Mouse (Mus musculus): Measurements from ENCODE around the gene Pram1.
"Not testable (repeated sequence)": the region's sequence is repeated elsewhere in the genome, so short reads cannot be mapped to it uniquely, and the experiment has no call there.

Pram1 gene

DNA sequence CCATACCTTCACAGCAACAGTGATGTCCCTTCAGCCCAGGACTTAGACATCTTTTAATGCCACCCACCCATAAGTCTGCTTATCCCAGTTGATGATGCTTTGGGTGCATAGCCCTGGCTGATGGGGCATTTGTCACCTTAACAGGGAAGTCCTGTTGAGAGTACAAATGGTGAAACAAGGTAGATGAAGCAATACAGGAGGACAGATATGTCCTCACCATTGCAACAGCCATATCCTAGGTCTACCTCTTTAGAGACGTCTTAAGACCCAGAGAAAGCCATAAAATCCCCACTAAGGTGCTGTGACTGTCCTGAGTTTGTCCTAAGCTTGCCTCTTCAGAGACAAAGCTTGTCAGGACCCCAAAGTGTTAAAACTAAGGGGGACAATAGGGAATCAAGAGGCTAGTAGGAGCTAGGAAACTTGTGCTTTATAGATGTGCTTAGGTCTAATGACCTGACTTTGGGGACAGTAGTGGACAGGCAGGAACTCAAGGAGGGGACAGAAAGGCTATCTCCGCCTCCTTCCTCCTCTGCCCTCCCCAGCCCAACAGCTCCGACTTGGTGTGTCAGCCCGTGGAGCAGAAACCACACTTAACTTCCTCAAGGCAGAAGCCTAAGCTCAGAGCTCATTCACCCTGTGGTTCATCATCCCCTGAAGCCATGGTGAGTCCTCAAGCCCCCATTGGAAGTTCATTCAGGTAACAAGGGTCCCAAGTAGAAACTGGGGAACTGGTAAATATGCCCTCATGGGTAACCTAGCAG lies at the start of gene Pram1:
TSS of gene Pram1 (plus strand) at position 541 of the 761 bp plus-strand sequence.
- no peak for DNase-seq (ENCODE audit: low read depth, low spot score)

DNA sequence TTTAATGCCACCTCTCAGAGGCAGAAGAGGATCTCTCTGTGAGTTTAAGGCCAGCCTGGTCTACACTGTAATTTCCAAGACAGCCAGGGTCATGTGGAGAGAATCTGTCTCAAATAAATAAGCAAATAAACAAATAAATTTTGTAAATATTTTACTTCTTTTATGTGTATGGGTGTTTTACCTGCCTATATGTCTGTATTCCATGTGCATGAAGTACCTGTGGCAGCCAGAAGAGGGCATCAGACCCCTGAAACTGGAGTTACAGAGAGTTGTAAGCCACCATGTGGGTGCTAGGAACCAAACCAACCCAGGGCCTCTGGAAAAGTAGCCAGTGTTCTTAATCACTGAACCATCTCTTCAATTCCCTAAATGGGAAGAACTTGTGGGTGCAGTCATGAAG lies 40.6 kb upstream of the Pram1 start:
- no peak for DNase-seq (ENCODE audit: low read depth, low spot score)

DNA sequence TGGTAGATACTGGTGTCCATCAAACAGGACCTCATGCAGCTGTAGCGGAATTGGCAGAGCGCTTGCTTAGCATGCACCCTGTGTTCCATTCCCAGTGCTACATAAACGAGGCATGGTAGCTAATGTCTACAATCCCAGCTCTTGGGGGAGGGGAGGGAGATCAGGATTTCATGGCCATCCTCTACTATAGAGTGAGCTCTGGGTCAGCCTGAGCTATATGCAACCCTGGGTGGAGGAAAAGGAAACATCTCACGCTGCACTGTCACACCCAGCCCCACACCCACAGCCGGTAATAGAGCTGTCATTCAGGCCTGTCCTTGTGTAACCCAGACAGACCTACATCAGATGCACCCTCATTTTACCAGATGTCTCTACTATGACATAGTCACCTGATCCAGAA lies 39.4 kb upstream of the Pram1 start:
- no peak for DNase-seq (ENCODE audit: low read depth, low spot score)

DNA sequence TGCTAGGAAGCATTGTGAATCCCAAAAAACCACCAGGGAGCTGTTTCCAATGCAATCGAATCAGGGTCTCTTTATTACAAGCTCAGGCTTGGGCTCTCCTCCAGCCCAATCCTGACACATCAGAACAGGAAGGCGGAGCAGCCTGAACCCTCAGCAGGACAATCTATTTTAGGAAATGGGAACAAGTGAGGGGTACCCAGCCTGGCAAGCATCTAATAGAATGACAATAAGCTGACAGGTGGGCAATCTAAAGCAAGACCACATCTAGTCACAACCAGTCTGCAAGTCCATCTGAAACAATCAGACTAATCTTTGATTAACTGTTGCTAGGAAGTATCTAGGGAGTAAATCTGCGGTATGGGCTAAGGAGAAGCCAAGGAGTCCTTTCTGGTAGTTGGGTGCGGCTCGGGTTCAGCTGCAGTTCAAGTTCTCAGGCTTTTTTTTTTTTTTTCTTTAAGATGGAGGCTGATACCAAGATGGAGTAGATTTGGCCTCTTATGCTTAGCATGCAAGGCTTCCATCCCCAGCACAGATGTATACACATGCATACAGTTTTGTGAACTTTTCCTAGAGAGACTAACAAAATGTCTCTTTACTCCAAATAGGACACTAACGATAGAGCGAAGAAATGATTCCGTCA lies 37.9 kb upstream of the Pram1 start:
- DNase-seq (ENCODE audit: low read depth, low spot score), result no peak

DNA sequence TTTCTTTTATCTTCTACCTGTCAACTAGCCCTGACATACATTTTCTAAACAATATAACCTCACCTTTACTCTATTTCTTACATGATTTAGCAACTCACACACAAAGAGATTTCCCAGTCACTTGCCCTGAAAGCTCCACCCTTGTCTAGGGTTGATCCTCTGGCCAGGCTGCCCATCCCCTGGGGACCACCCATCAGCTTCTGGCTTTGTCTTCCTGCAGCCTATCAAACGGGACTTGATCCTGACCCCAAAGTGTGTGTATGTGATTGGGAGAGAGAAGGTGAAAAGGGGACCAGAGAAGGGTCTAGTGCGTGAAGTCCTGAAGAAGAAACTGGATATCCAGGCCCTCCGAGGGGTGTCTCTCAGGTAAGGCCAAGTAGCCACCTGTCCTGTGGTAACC lies 37.0 kb upstream of the Pram1 start:
- no peak for DNase-seq (ENCODE audit: low read depth, low spot score)

DNA sequence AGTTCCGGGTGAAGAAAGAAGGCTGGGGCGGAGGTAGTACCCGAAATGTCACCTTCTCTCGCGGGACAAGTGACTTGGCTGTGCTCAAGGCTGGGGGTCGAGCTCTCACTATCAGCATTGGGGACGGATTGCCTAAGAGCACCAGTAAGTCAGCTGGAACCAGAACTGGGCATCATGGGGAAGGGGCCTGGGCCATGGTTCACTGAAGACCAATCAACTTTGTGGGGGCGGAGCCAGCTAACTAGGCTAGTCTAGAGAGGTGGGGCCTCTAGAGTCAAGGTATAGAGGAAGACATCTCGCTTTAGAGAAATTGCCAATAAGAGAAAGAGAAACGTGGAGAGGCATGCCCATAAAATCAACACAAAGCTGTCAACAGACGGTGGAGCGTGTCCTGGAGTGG lies 35.9 kb upstream of the Pram1 start:
- no peak for DNase-seq (ENCODE audit: low read depth, low spot score)

DNA sequence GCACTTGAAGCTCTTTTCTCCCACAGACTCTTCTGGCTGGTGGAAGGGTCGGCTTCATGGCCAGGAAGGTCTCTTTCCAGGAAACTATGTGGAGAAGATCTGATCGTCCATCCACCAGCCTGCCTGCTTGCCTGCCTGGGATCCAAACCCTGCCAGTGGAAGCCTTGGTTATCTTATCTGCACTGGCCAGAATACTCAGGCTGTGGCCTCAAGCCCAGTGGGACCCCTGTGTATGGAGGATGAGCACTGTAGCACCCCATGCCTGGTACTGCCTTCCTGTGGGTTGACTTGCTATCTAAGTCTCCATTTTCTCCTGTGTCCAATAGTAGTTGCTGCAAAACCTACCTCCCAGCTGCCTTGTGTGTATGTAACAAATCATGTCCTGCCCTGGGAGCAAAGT lies 30.6 kb upstream of the Pram1 start:
- no peak for DNase-seq (ENCODE audit: low read depth, low spot score)

DNA sequence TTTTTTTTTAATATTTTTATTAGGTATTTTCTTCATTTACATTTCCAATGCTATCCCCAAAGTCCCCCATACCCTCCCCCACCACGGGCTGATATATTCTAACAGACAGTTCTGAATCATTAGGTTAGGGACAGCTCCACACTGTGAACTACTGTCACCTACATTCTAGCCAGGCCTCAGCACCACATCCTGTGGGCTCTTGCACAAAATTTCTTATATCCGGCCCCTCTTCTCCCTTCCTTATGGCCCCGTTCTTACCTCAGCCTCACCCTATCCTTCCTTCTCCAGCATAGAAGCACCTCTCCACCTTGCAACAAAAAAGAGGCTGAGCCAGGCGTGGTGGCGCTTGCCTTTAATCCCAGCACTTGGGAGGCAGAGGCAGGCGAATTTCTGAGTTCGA lies 27.3 kb upstream of the Pram1 start:
- no peak for DNase-seq (ENCODE audit: low read depth, low spot score)

DNA sequence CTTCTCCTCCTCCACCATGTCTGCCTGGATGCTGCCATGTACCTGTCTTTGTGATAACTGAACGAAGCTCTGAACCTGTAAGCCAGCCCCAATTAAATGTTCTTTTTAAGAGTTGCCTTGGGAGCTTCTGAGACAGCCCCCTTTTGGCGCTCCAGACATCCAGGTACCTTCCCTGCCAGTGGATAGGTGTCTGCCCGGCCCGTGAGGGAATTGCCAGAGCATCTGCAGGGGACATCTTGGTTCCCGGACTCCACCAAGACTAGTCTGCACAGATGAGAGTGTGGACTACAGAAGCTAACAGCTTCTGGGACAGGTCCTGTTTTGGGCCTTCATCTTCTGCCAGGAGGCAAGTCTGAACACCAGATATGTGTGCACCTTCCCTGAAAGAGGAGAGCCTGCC lies 24.1 kb upstream of the Pram1 start:
- DNase-seq (ENCODE audit: low read depth, low spot score), result not testable (repeated sequence)

DNA sequence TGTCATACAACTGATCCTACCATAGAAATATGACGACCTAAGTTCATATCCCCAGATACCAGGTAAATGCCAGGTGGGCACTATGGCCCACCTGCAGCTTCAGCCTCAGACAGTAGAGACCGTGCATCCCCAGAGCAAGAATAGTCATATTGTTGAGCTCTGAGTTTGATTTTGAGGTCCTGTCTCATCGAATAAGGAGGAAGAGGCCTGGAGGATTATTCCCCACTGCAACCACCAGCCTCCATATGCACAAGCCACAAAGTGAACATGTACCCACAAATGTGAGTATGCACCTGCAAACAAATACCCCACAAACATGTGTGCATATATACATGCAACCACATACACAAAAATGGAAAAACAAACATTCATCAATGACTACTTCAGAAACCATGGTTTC lies 10.6 kb upstream of the Pram1 start:
- no peak for DNase-seq (ENCODE audit: low read depth, low spot score)

DNA sequence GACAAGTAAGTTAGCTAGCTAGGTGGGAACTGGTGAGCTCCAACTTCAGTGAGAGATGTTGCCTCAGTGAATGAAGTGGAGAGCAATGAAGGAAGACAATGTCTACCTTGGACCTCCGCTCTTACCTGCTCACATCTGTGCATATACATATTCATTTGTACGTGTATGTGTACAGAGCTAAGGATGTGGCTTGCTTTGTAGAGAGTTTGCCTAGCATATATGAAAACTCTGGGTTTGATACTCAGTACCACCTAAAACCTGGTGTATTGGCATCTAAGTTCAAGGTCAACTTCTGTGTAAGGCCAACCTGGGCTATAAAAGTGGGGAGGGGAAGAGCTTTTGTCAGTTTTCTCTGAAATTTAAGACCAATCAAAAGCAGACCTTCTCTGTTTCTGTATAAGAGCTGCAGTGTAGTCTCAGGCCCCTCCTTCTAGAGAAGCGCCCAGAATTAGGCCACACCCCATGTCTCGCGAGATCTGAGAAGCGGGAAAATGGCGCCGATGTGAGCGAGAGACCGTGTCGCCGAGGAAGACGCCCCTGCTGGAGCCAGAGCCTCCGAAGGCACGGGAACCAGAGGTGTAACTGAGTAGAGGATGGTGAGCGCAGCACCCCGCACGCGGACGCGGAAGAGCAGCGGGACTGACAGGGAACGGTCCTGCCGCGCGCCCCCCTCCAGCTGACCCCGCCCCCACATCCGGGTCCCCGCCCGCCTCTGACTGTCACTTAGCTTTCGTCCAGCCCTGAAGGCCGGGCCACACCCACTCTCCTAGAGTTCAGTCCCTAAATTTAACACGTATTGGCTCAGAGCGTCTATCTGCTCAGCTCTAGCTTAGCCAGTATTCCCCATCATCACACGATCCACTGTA lies 9.0 kb upstream of the Pram1 start, which contains the start of gene Zfp414:
TSS of gene Zfp414 (plus strand) at position 470 of the 866 bp plus-strand sequence.
- DNase-seq (ENCODE audit: low read depth, low spot score), result peak; percentile 93

DNA sequence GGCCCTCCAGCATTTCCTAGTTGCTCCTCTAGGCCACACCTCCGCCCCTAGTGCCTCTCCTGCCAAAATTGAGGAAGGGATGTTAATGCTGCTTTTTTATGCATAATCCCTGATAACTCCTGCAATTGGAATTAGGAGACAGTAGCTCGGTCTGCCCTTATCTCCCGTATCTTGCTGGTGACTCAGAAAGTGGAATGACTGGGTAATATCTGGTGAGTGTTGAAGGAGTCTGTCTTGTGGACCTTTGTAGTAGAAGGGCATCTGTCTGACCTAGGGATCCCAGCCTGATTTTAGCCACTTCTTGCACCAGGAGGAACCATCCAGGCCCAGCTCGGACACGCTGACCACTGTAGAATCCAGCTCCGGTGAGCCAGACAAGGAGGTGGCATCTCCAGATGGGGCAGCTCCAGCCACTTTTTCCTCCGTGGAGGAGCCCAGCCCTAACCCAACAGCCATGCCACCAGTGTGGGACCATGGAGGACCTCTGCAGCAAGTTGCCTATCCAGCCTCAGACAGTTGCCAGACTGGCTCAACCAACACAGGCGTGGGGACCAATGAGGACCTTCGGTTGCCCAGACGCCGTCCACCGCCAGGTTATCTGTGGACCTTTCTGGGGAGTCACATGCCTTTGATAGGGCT lies 8.2 kb upstream of the Pram1 start:
- no peak for DNase-seq (ENCODE audit: low read depth, low spot score)

DNA sequence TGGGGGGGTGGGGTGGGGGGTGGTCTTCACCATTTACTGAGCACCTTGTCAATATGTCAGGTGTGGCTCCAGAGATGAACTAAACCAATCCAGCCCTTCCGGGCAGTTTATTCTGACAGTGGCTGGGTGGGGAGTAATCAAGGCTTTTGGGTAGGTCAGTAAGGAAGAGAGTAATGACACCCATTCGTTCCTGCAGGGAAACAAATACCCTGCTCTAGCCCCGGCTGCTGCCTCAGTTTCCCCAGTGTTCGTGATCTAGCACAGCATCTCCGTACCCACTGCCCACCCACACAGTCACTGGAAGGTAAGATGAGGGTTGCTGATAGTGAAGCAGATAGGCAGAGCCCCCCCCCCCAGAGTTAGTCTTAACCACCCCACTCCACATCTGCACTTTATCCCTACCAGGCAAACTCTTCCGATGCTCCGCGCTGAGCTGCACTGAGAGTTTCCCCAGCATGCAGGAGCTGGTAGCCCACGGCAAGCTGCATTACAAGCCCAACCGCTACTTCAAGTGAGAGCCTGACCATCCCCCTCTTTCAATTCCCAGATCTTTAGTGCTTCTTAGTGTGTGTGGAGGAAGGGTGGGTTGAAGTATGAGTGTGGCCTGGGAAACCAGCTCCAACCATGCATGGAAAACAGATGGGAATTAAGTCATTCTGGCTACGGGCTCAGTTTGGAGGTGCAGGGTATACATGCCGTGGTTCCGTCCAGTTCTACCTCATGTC lies 7.5 kb upstream of the Pram1 start:
- no peak for DNase-seq (ENCODE audit: low read depth, low spot score)

DNA sequence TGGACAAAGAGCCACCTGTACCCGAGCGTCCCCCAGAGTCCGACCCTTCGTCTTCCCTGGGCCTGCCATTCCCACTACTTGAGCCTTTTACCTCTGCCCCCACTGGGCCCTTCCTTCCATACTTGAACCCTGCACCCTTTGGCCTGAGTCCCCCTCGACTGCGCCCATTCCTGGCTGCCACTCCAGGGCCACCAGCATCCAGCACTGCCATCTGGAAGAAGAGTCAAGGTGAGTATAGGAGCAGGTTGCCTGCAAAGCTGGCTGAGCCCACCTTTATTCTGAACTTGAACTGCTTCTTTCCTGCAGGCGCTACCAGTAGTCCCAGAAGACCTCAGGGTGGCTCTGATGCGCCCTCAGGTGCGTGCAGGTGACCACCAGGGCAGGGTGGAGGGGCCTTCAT lies 6.6 kb upstream of the Pram1 start:
- DNase-seq (ENCODE audit: low read depth, low spot score), result no peak

DNA sequence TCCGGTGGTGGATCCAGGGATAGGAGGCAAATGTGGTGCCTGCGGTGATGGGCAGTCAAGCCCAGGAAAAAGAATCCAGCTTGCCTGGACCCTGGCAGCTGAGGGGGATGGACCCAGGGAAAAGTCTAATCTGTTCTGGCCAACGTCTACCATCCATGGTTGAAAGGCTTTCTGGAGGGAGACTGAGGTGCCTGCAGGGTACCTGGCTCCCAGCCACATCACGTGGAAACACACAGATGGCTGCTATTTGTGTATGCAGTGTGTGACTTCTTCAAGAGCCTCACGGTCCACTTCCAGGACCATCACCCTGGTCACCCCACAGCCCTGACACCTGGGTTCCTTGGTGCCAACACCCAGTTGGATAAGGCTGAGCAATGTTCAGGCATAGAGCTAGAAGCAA lies 6.1 kb upstream of the Pram1 start:
- no peak for DNase-seq (ENCODE audit: low read depth, low spot score)

DNA sequence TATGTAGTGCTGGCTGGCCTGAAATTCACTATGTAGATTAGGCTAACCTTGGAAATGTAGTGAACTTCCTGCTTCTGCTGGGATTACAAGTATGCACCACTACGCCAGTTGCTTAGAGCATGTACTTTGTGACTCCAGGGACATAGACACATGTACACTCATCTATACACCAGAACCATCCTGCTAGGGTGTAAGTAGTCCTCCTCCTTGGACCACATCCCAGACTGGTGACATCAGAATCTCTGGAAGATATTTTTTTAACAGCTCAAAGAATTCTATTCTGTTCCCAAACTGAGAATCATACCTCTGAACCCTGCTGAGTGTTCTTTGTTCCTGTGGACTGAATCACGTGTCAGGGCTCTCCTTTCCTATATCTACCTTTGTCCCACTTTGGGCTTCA lies 818 bp upstream of the Pram1 start:
- DNase-seq (ENCODE audit: low read depth, low spot score), result no peak

DNA sequence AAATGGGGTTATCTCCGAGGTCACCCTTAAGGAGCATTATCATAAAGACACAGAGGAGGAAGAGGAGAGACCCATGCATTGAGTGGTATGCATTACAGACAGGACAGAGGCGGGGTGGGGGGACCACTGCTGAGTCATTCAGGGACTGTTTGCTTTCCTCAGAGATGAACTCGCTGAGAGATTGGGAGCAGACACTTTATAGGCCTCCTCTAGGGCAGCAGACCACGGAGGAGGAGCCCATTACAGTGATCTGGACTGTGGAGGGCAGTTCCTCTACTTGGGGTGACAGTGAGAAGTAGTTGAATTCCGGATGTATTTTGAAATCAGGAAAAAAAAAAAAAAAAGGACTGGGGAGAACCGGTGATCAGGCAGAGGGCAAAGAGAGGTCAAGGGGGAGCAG lies 1.9 kb downstream of the Pram1 start:
- DNase-seq (ENCODE audit: low read depth, low spot score), result no peak

DNA sequence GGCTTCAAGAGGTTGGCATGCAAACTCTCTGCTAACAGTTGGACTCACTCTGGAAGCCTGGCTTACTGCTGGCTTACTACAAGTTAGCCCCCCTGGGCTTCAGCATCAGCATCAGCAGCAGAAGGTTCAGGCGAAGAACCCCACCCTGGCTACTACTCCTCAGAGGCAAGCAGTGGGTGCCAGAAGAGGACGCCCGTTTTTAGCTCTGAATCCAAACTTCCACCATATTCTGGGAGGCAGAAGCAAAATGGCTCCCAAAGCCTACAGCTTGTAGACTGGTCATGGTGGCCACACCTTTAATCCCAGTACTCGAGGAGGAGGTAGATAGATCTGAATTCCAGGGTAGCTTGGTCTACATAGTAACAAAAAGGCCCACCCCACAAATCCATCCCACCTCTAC lies 6.2 kb downstream of the Pram1 start:
- no peak for DNase-seq (ENCODE audit: low read depth, low spot score)

DNA sequence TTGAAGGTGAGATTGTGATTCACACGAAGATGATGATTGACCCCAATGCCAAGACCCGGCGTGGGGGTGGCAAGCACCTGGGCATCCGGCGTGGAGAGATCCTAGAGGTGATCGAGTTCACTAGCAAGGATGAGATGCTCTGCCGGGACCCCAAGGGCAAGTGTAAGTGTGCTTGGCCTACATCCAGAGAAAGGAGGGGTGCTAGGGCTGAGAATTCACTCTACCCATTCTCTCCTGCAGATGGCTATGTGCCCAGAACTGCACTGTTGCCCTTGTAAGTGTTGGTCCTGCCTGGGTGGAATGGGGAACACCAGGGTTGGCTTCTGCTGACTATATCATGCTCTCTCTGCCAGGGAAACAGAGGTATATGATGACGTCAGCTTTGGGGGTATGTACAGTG lies 7.2 kb downstream of the Pram1 start:
- no peak for DNase-seq (ENCODE audit: low read depth, low spot score)

DNA sequence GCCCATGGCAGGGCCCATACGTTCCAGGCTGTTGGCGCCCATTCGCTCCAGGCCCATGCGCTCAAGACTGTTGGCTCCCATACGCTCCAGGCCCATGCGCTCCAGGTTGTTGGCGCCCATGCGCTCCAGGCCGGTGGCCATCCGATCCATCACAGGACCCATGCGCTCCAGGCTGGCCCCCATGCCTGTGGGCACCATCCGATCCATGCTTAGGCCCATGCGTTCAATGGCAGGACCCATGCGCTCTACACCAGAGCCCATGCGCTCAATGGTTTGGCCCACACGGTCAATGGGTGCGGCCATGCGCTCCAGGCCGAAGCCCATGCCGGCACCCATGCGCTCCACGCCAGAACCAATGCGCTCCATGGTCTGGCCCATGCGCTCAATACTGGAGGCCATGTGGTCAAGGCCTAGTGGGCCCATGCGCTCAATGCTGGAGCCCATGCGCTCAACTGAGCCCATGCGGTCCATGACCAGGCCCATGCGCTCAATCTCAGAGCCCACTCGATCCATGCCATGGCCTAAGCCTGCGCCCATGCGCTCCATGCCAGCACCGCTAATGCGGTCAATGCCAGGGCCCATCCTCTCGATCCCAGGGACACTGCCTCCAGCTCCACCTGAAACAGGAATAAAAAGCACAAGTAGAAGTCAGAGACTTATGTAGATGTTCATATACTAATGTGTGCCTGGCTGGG lies 12.1 kb downstream of the Pram1 start:
- no peak for DNase-seq (ENCODE audit: low read depth, low spot score)

DNA sequence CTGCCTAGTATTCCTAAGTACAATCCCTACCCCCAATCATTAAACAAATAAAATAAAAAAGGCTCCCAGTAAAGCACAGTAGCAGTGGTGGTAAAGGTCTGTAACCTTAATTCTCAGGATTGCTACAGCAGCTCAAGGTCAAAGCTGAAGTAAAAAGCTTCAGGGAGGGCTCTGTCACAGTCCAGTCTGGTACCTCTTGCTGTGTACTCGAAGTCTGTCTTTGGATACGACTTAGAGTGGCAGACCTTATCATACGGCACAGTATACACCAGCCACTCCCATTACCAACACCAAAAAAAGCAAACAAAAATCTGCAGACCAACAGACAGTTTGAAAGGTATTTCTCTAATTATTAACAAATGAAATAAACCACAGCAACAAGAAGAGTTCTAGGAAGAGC lies 29.0 kb downstream of the Pram1 start:
- no peak for DNase-seq (ENCODE audit: low read depth, low spot score)
